Mouse (Mus musculus): ENCODE measurements around the gene Bik.

- TF ChIP-seq POLR2A (IDR thresholded peaks at IDR 0.05; ENCODE audit: borderline replicate concordance, extremely low read depth, insufficient read depth, insufficient read length, poor library complexity, severe bottlenecking) (no peak), CTCF (IDR thresholded peaks at IDR 0.05; ENCODE audit: borderline replicate concordance, extremely low read depth, insufficient read depth, insufficient read length) (no peak)
These were observed 37.2 kb upstream of the Bik start for GRCm38 (mm10) chr15:83489471-83489870.

All from brain, embryonic 14.5 days (tissue).